ENCODE assay signal across 8 mouse cellular contexts in the genomic region with DNA sequence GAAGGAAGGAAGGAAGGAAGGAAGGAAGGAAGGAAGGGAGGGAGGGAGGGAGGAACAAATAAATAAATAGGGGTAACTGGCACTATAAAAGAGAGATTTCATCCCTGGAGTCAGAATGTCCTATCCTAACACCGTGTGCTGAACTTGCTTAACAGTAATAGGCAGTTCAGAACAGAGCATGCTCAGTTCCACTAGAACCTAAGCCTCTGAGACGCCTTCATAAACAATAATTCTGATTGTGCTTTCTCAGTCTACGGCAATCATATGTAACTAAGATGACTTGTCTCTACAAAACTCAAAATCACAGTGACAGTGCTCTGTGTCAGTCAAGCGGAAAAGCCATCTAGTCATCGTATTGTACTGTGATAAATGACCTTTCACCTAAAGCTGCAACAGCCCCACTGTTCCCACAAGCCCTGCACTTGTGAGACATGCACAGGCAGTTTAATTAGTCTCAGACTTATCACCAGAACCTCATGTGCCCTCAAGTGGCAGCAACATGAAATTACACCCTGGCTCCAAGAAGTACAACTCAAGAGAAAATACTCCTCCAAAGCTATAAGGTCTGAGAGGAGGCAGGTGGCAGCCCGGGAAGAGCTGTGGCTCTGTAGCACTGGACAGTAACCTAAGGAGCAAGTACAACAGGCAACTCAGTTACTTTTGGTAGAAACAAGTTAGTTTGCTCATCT. TPM values are rescaled to one million over a fixed set of nuclear protein-coding genes. Genes with fewer than 3 reads are reported as not detected.
DNase-seq lines count a peak whose midpoint lies in the region; ATAC-seq and TF ChIP-seq lines count a peak whose summit lies in the region.

No protein-coding gene starts in this region.

- TF ChIP-seq CTCF in layer of hippocampus, adult 2 months (conservative IDR thresholded peaks at IDR 0.05) = peak; percentile 98

- 0 out of 2 replicates have a peak, but pooled peaks have one; percentile 39 for ATAC-seq in embryonic facial prominence, embryonic 15.5 days (ENCODE audit: insufficient number of reproducible peaks, low FRiP score, low TSS enrichment, low read depth)

- H3K36me3 ChIP-seq in embryonic facial prominence, embryonic 15.5 days = peaks cover 41% of the 10 kb centered on the region

- H3K4me1 ChIP-seq in embryonic facial prominence, embryonic 15.5 days = no peaks in the 10 kb centered on the region

- peak; percentile 68 for DNase-seq in gastrocnemius, adult 18-20 months (ENCODE audit: low spot score)
- no peak for DNase-seq in gastrocnemius, postnatal 25 days
- DNase-seq in brain, adult 2 months (ENCODE audit: low read depth, low spot score) = peak; percentile 94
- peak; percentile 68 for DNase-seq in heart, postnatal 4 days
- DNase-seq in layer of hippocampus, adult 2 months (ENCODE audit: low spot score in 2 of 2) = peak; percentile 65 to 69
- peak; percentile 81 for DNase-seq in lung, postnatal 36 days
- DNase-seq in right cerebral cortex, postnatal 14 days = peak; percentile 64

- H3K27ac ChIP-seq in embryonic facial prominence, embryonic 15.5 days (replicated peaks) = no peak overlapping the region
- H3K27ac ChIP-seq in layer of hippocampus, adult 2 months = no peak overlapping the region

- no peak overlapping the region for H3K4me3 ChIP-seq in embryonic facial prominence, embryonic 15.5 days (replicated peaks)
- no peak overlapping the region for H3K4me3 ChIP-seq in layer of hippocampus, adult 2 months

- no peaks in the 10 kb centered on the region for H3K27me3 ChIP-seq in embryonic facial prominence, embryonic 15.5 days

- no peaks in the 10 kb centered on the region for H3K9me3 ChIP-seq in embryonic facial prominence, embryonic 15.5 days (replicated peaks)

- H3K4me2 ChIP-seq in embryonic facial prominence, embryonic 15.5 days (replicated peaks) = no peak overlapping the region

- 50% methylated on average over 6 of the region's 6 CpGs for WGBS in embryonic facial prominence, embryonic 15.5 days

- H3K9ac ChIP-seq in embryonic facial prominence, embryonic 15.5 days = no peak overlapping the region

RNA-seq across cellular contexts. Expression of a gene that starts 17.8 kb away (rescaled TPM):
- total RNA-seq in gastrocnemius, adult 18-20 months (2021) = 10 to 100 TPM; 17.8 to 28.3 TPM
- total RNA-seq in gastrocnemius, postnatal 25 days (2021) = 10 to 100 TPM; 21.1 to 23.3 TPM
- polyA plus RNA-seq in embryonic facial prominence, embryonic 15.5 days (2015; fragmentation: Nextera tagmentation; extraction: Ambion mirVana) = 29.7 and 34.8 TPM in 2 replicates
- 10 to 100 TPM; 41.6 to 43.1 TPM for total RNA-seq in heart, postnatal 4 days (2021)
- total RNA-seq in layer of hippocampus, adult 2 months (2021) = 10 to 100 TPM; 19.4 to 23.1 TPM
